Mouse (Mus musculus): ENCODE results near the gene Krt87. TPM values are rescaled to one million over a fixed set of nuclear protein-coding genes. Genes with fewer than 3 reads are reported as not detected.

Gene Krt87
- polyA plus RNA-seq (2017; shearing (Covaris generic)): under 1 TPM in 1 of 2 experiments, not detected in 1; 0.38 TPM

DNA sequence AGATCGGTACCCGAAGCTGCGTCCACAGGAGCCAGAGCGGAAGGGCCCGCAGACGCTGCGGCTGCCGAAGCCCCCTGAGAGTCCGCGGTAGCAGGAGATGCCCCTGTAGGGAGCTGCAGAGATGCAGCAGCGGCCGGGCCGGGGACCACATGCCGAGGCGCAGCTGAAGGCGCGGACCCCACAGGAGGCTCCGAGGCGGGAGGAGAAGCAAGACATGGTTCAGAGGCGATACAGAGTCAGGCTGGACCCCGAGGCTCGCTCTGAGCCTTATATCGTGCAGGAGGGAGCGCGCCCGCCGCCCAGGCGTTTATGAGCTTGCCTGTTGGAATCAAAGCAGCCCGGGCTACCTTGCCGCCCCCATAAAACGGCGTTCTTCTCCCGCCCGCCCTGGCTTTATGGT lies at the start of gene Krt87:
Gene Krt87 (minus strand): TSS at position 250 of the 400 bp plus-strand sequence.

DNA sequence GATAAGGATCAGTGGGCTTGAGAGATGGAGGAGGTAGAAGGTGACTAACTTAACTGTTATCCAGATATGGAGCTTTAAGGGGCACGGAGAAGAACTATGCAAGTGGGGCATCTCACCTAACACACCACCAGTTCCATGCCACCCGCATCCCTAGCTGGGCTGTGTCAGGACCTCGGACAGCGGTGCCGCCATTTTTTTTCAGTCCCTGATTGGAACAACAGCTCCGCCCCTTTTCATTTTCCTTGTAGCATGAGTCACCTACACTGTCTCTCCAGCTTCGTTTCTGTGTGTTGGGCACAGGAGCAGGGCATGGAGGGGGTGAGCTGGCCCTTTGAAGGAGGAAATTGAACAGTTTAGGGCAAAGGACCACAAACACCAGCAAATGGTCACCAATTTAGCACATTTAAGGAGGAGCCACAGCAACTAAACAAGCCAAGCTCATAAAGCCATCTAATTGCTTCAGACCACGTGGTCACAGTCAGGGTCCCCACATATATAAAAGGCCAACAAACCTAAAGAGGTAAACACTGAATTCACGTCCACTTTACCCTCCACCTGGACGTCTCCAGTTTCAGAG lies 34.4 kb upstream of the Krt87 start, which contains the start of gene Krt86:
Gene Krt86 (plus strand): TSS at position 527 of the 577 bp plus-strand sequence.

DNA sequence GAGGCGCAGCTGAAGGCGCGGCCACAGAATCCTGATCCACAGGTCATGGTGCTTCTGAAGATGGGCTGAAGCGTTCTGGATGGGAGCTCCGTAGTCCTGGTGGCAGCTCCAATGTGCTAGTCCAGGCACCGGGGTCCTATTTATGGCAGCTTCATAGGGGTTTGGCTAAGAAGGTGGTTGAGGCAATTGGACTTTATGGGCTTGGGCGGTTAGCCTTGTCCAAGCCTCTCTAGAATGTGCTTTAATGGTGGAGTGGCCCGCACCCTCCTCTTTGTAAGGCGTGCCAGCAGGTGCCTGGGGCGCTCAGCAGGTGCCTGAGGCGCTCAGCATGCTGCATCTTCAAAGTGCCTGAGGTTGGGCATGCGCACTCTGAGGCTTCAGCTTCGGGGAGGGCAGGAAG lies 25.0 kb upstream of the Krt87 start, which contains the start of gene Krt81:
Gene Krt81 (minus strand): TSS at position 101 of the 400 bp plus-strand sequence.

DNA sequence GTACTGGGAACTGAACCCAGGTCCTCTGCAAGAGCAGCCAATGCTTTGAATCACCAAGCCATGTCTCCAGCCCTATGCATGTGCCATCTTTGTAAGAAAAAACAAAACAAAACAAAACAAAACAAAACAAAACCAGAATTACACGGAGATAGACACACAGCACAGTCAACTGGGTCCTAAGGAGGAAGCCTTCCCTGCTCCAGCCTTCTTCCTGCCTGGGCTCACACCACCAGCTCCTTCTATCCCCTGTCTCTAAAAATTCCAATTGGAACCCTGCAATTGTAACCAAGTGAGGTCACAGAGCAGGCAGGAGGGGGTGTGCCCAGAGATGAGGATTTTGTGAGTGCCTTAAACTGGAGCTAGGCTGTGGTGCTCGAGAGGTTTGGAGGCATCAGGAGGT lies 8.8 kb upstream of the Krt87 start, which contains the start of gene Krt88:
Gene Krt88 (plus strand): TSS at position 301 of the 400 bp plus-strand sequence.

GRCm38 (mm10) chr15:101410775-101411174 lies 27.8 kb downstream of the Krt87 start, which contains the start of gene Krt7:
Gene Krt7, plus strand, starts transcription at chr15:101411043.

Other genes with a start within 250 kb of the Krt87 start
- gene Grasp, start 214.6 kb downstream of the Krt87 start, polyA plus RNA-seq (2017; shearing (Covaris generic)): 1 to 10 TPM; 5.9 to 9.2 TPM
- 100 to 1,000 TPM in 1 of 2 experiments, 10 to 100 TPM in 1; 49.0 to 128 TPM for gene Nr4a1, start 184.5 kb downstream of the Krt87 start, polyA plus RNA-seq (2017; shearing (Covaris generic))
- gene Atg101, start 154.5 kb downstream of the Krt87 start, polyA plus RNA-seq (2017; shearing (Covaris generic)): 10 to 100 TPM; 58.6 to 65.0 TPM
- under 1 TPM in 1 of 2 experiments, not detected in 1; 0.50 TPM for gene 6030408B16Rik, start 145.6 kb downstream of the Krt87 start, polyA plus RNA-seq (2017; shearing (Covaris generic))
- gene Krt80, start 68.6 kb downstream of the Krt87 start, polyA plus RNA-seq (2017; shearing (Covaris generic)): 1 to 10 TPM in 1 of 2 experiments, under 1 TPM in 1; 0.66 to 1.2 TPM
- under 1 TPM in 1 of 2 experiments, not detected in 1; 0.29 TPM for gene Krt7, start 27.8 kb downstream of the Krt87 start, polyA plus RNA-seq (2017; shearing (Covaris generic))
- not detected for gene Krt88, start 8.9 kb upstream of the Krt87 start, polyA plus RNA-seq (2017; shearing (Covaris generic))
- under 1 TPM in 1 of 2 experiments, not detected in 1; 0.10 TPM for gene Krt81, start 24.9 kb upstream of the Krt87 start, polyA plus RNA-seq (2017; shearing (Covaris generic))
- not detected for gene Krt86, start 34.7 kb upstream of the Krt87 start, polyA plus RNA-seq (2017; shearing (Covaris generic))
- gene Krt83, start 52.7 kb upstream of the Krt87 start, polyA plus RNA-seq (2017; shearing (Covaris generic)): 1 to 10 TPM in 1 of 2 experiments, under 1 TPM in 1; 0.32 to 2.3 TPM
- not detected for gene Gm49425, start 78.5 kb upstream of the Krt87 start, polyA plus RNA-seq (2017; shearing (Covaris generic))
- under 1 TPM in 1 of 2 experiments, not detected in 1; 0.15 TPM for gene Krt84, start 94.0 kb upstream of the Krt87 start, polyA plus RNA-seq (2017; shearing (Covaris generic))
- under 1 TPM in 1 of 2 experiments, not detected in 1; 0.09 TPM for gene Krt82, start 111.9 kb upstream of the Krt87 start, polyA plus RNA-seq (2017; shearing (Covaris generic))
- gene Krt90, start 124.1 kb upstream of the Krt87 start, polyA plus RNA-seq (2017; shearing (Covaris generic)): under 1 TPM in 1 of 2 experiments, not detected in 1; 0.06 TPM
- under 1 TPM in 1 of 2 experiments, not detected in 1; 0.14 TPM for gene Krt75, start 135.1 kb upstream of the Krt87 start, polyA plus RNA-seq (2017; shearing (Covaris generic))
- not detected for gene Gm5414, start 189.4 kb upstream of the Krt87 start, polyA plus RNA-seq (2017; shearing (Covaris generic))
- not detected for gene Gm5478, start 208.6 kb upstream of the Krt87 start, polyA plus RNA-seq (2017; shearing (Covaris generic))
- under 1 TPM in 1 of 2 experiments, not detected in 1; 0.38 TPM for gene Krt6b, start 241.5 kb upstream of the Krt87 start, polyA plus RNA-seq (2017; shearing (Covaris generic))

All from activated CD4-positive, CD25-positive, alpha-beta regulatory T cell (primary cell).